Mouse (Mus musculus): ENCODE measurements at regions not wholly inside any gene's neighbourhood (a gene's known extent, or its start where the extent isn't known, plus 50 kb on each side); places are given as distances from the start of the nearest gene placed in this dataset.

GRCm38 (mm10) chr14:58581806-58582205, 511.5 kb downstream of the Fgf9 start:
- Histone ChIP-seq H3K27ac (ENCODE audit: control insufficient read depth, low read depth, low read length) (no peak overlapping the region), H3K36me3 (ENCODE audit: control insufficient read depth in 1 of 2, insufficient read depth in 2 of 2, low read length in 2 of 2) (no peaks in the 10 kb centered on the region), H3K9ac (ENCODE audit: control insufficient read depth, low read depth, low read length, poor library complexity, severe bottlenecking) (no peak overlapping the region), H3K9me3 (replicated peaks; ENCODE audit: insufficient read depth, low read length) (no peaks in the 10 kb centered on the region), H3K4me1 (ENCODE audit: control insufficient read depth in 1 of 2, insufficient read depth in 2 of 2, low read length in 2 of 2) (no peaks in the 10 kb centered on the region), H3K79me2 (ENCODE audit: control insufficient read depth, insufficient read depth, low read length, poor library complexity) (no peaks in the 10 kb centered on the region), H3K27me3 (ENCODE audit: control insufficient read depth in 1 of 2, insufficient read depth in 2 of 2, low read length in 2 of 2) (no peaks in the 10 kb centered on the region), H3K4me3 (ENCODE audit: control insufficient read depth in 1 of 2, insufficient read depth in 1 of 2, low read depth in 2 of 2, low read length in 2 of 2) (no peak overlapping the region)
- no peak for TF ChIP-seq MEF2A (IDR thresholded peaks at IDR 0.05; ENCODE audit: extremely low read depth, insufficient replicate concordance, low read depth, low read length, poor library complexity, severe bottlenecking)
- no peak for TF ChIP-seq TBP (IDR thresholded peaks at IDR 0.05; ENCODE audit: low read depth, low read length)
- TF ChIP-seq POLR2A (IDR thresholded peaks at IDR 0.05; ENCODE audit: control insufficient read depth in 1 of 2, insufficient read depth in 1 of 2, low read depth in 1 of 2, low read length in 2 of 2, poor library complexity in 1 of 2), result no peak
- TF ChIP-seq BHLHE40 (IDR thresholded peaks at IDR 0.05; ENCODE audit: borderline replicate concordance, low read depth, low read length), result no peak
- no peak for TF ChIP-seq POLR2AphosphoS2 (IDR thresholded peaks at IDR 0.05; ENCODE audit: low read length)
- TF ChIP-seq ZNF384 (IDR thresholded peaks at IDR 0.05; ENCODE audit: low read depth, low read length), result no peak
- TF ChIP-seq SMC3 (IDR thresholded peaks at IDR 0.05; ENCODE audit: low read depth, low read length), result no peak
- TF ChIP-seq TAL1 (IDR thresholded peaks at IDR 0.05; ENCODE audit: low read length), result no peak
- no peak for TF ChIP-seq RAD21 (IDR thresholded peaks at IDR 0.05; ENCODE audit: low read depth, low read length)
- TF ChIP-seq MYB (IDR thresholded peaks at IDR 0.05; ENCODE audit: low read depth, low read length), result no peak
- TF ChIP-seq MAZ (IDR thresholded peaks at IDR 0.05; ENCODE audit: low read depth, low read length), result no peak
- no peak for TF ChIP-seq ZKSCAN1 (IDR thresholded peaks at IDR 0.05; ENCODE audit: low read depth, low read length)
- TF ChIP-seq POLR2AphosphoS5 (IDR thresholded peaks at IDR 0.05; ENCODE audit: borderline replicate concordance, low read depth, low read length), result no peak
- TF ChIP-seq ZMIZ1 (IDR thresholded peaks at IDR 0.05; ENCODE audit: low read depth, low read length), result no peak
- TF ChIP-seq CTCF (IDR thresholded peaks at IDR 0.05 in 2 of 3, conservative IDR thresholded peaks at IDR 0.05 in 1 of 3; ENCODE audit: control insufficient read depth in 1 of 3, insufficient read depth in 1 of 3, low read depth in 2 of 3, low read length in 3 of 3, poor library complexity in 1 of 3, severe bottlenecking in 1 of 3), result no peak
- DNase-seq (ENCODE audit: low read depth, low spot score), result no peak

- Histone ChIP-seq H3K27me3 (ENCODE audit: control insufficient read depth in 1 of 2, insufficient read depth in 2 of 2, low read length in 2 of 2) (no peaks in the 10 kb centered on the region), H3K9ac (ENCODE audit: control insufficient read depth, low read depth, low read length, poor library complexity, severe bottlenecking) (no peak overlapping the region), H3K9me3 (replicated peaks; ENCODE audit: insufficient read depth, low read length) (no peaks in the 10 kb centered on the region), H3K4me3 (ENCODE audit: control insufficient read depth in 1 of 2, insufficient read depth in 1 of 2, low read depth in 2 of 2, low read length in 2 of 2) (no peak overlapping the region), H3K79me2 (ENCODE audit: control insufficient read depth, insufficient read depth, low read length, poor library complexity) (no peaks in the 10 kb centered on the region), H3K4me1 (ENCODE audit: control insufficient read depth in 1 of 2, insufficient read depth in 2 of 2, low read length in 2 of 2) (no peaks in the 10 kb centered on the region), H3K36me3 (ENCODE audit: control insufficient read depth in 1 of 2, insufficient read depth in 2 of 2, low read length in 2 of 2) (no peaks in the 10 kb centered on the region), H3K27ac (ENCODE audit: control insufficient read depth, low read depth, low read length) (no peak overlapping the region)
- DNase-seq (ENCODE audit: low read depth, low spot score), result no peak
- TF ChIP-seq HCFC1 (IDR thresholded peaks at IDR 0.05; ENCODE audit: low read depth, low read length) (no peak), POLR2AphosphoS5 (IDR thresholded peaks at IDR 0.05; ENCODE audit: borderline replicate concordance, low read depth, low read length) (no peak)
These were observed 499.7 kb downstream of the Fgf9 start for GRCm38 (mm10) chr14:58570021-58570420.

- no peaks in the 10 kb centered on the region for H3K4me1 ChIP-seq (ENCODE audit: control insufficient read depth in 1 of 2, insufficient read depth in 2 of 2, low read length in 2 of 2)
- H3K9ac ChIP-seq (ENCODE audit: control insufficient read depth, low read depth, low read length, poor library complexity, severe bottlenecking), result no peak overlapping the region
- H3K4me3 ChIP-seq (ENCODE audit: control insufficient read depth in 1 of 2, insufficient read depth in 1 of 2, low read depth in 2 of 2, low read length in 2 of 2), result no peak overlapping the region
- DNase-seq (ENCODE audit: low read depth, low spot score), result no peak
- H3K79me2 ChIP-seq (ENCODE audit: control insufficient read depth, insufficient read depth, low read length, poor library complexity), result no peaks in the 10 kb centered on the region
- H3K27me3 ChIP-seq (ENCODE audit: control insufficient read depth in 1 of 2, insufficient read depth in 2 of 2, low read length in 2 of 2), result no peaks in the 10 kb centered on the region
- no peaks in the 10 kb centered on the region for H3K36me3 ChIP-seq (ENCODE audit: control insufficient read depth in 1 of 2, insufficient read depth in 2 of 2, low read length in 2 of 2)
- TF ChIP-seq JUND (IDR thresholded peaks at IDR 0.05; ENCODE audit: low read depth, low read length), result no peak
- no peak for TF ChIP-seq TCF12 (IDR thresholded peaks at IDR 0.05; ENCODE audit: low read depth, low read length)
- no peak for TF ChIP-seq GABPA (IDR thresholded peaks at IDR 0.05; ENCODE audit: low read depth, low read length)
- TF ChIP-seq POLR2A (IDR thresholded peaks at IDR 0.05; ENCODE audit: control insufficient read depth in 1 of 2, insufficient read depth in 1 of 2, low read depth in 1 of 2, low read length in 2 of 2, poor library complexity in 1 of 2), result no peak
- TF ChIP-seq MEF2A (IDR thresholded peaks at IDR 0.05; ENCODE audit: extremely low read depth, insufficient replicate concordance, low read depth, low read length, poor library complexity, severe bottlenecking), result no peak
- H3K27ac ChIP-seq (ENCODE audit: control insufficient read depth, low read depth, low read length), result no peak overlapping the region
- no peaks in the 10 kb centered on the region for H3K9me3 ChIP-seq (replicated peaks; ENCODE audit: insufficient read depth, low read length)
These were observed 497.1 kb downstream of the Fgf9 start for GRCm38 (mm10) chr14:58567472-58567871.

All from MEL (cell line).